Mouse (Mus musculus) kidney, adult 8-10 months (tissue): ENCODE results near the gene Iffo1.
A peak's percentile ranks its signal among the peaks of the same experiment; 100 is the strongest.

Experiments used
- DNase-seq, 2 experiments: peaks; one replicate each; pipeline ENCODE4 v3.0.0; 2022

Gene Iffo1

DNA sequence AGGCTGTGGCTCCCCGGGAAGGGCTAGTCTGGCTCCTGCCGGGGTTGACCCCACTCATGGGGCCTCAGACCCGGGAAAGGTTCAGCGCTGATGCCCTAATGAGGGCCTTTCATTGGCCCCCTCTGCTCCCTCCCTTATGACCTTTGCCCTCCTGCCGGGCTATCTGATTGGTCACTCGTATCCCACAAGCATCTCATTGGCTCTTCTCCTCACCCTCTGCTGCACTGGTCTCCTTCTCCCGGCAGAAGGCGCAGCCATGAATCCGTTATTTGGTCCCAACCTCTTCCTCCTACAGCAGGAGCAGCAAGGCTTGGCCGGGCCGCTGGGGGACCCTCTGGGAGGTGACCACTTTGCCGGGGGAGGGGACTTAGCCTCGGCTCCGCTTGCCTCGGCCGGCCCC is at the start of gene Iffo1:
Gene Iffo1, plus strand, starts transcription at position 241 of the 400 bp plus-strand sequence.
- peak; percentile 93 to 94 for DNase-seq

DNA sequence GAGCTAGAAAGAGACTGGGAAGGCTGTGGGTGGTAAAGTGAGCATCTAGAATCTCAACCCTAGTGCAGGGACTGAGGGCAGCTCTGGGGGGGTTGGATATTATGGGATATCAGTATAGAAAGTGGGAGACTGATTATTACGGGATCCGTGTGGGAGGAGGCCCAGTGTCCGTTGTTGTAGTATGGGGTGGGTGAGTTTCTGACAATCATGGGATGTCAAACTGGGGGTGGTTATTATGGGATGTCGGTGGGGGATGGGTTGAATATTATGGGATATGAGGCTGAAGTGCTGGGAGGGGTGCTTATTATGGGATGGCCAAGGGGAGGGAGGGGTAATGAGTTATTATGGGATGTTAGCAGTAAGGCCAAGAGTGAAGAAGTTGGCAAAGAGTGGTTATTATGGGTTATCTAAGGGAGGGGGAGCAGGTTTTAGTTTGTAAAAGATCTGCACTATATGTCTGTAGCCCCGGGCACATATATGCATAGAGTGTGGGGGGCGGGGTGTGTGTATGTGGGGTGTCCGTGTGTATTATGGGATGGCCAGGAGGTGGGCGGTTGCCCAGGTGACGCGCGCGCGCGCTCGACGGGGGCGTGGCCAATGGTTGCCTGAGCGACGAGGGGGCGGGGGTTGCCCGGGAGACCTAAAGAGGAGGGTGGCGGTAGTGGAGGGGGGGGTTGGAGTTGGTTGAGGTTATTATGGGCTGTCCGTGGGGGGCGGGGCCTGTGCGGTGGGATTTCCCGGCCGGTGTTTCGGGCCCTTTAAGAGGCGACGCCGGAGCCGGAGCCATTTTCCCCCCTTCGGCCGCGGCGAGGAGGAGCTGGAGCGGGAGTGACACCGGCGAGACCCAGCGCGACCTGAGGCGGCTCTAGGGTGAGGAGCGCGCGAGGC is 49.4 kb upstream of the Iffo1 start, which contains the start of gene Chd4:
Gene Chd4, plus strand, starts transcription at position 591 of the 888 bp plus-strand sequence.
- DNase-seq = peak; percentile 93 to 95

DNA sequence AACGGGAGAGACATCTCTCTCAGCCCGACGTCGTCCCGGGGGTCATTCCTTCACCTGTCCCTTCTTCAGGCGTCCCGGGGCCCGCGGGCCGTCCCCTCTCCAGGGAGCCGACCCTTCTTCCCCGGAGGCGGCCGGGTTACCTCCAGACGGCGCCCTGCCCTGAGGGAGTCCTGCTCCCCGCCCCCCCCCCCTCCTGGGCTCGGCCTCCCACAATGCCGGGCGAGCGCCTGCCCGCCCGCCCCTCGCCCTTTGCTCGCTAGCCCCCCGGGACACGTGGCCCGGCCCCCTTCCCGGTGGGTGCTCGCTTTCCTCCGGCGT is 48.8 kb upstream of the Iffo1 start:
- no peak for DNase-seq

DNA sequence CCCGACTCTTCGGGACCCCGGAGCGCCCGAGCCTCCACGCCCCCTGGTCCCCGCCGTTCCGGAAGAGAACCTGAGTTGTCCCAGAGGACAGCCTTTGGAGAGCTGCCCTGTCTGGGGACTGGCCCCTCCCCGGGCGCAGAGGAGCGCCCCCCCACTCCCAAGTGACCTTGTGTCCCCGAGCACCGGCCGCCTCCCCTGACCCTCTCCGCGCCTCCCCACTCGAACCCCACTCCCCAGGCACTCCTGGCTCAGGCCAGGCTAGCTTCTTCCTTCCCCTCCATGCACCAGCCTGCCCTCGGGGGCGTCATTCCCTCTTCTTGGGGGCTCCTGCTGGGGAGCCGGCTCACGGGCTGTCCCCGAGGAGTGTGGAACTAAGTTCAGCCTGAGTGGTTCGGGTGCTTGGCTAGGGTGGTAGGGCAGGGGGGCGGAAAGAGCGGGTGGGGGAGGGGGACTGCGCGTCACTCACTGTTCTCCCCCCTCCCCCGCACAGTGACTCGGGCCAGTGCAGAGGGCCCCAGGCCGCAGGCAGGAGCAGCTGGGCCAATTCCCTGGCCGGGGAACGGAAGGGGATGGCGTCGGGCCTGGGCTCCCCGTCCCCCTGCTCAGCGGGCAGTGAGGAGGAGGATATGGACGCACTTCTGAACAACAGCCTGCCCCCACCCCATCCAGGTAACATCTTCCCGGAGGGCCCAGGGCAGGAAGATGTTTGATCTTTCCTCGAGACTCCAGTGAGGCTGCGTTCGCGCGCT is 48.3 kb upstream of the Iffo1 start:
- DNase-seq = peak in 1 of 2 experiments; percentile 69

DNA sequence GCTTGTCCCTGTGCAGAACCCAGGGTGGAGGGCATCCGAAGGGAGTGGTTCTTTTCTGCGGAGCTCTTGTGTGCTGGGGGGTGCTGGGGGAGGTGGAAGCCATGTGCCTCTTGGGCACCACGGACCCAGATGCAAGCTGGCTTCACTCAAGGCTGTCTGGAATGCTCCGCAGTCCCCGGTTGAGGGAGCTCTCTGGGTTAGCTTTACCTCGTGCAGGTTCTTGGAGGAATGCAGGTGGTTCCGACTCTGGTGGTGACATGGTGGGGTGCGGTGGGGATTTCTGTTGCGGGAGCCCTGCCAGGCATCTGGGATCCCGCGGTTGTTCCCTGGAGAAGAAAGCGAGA is 47.7 kb upstream of the Iffo1 start:
- DNase-seq = no peak

DNA sequence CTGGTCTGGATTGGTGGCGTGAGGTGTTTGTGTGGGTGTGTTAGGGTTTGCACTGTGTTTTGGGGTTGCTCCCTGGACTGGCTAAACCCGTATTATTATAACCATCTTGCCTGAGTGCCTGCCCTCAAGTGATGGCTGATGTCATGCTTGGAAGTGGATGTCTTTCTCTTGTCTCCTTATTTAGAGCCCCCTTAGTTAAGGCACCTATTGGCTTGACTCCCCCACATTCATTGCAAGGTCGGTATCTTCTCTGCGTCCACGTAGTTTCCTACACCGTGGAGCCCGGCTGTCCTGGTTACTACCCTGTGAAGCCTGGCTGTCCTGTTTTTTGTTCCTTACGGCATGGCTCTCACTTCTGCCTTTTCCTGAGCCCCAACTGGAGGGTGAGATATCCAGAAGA is 47.1 kb upstream of the Iffo1 start:
- no peak for DNase-seq

DNA sequence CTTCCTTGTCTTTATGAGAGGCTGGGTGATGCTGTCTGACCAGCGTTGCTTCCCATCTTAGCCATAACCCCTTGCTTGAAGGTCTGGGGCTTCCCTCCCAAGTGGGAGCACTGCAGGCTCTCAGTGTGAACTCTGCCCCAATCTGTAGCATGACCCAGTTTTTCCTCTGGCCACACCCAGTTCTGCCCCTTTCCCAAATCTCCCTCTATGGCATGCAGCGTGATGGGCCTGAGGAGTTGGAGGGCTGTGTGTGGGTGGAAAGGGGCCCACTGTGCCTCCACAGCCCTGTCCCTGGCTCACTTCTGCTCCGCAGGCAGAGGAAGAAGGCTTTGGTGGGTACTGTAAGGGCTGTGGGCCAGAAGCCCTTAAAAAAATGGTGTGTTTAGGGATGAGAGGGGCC is 46.5 kb upstream of the Iffo1 start:
- DNase-seq = no peak

DNA sequence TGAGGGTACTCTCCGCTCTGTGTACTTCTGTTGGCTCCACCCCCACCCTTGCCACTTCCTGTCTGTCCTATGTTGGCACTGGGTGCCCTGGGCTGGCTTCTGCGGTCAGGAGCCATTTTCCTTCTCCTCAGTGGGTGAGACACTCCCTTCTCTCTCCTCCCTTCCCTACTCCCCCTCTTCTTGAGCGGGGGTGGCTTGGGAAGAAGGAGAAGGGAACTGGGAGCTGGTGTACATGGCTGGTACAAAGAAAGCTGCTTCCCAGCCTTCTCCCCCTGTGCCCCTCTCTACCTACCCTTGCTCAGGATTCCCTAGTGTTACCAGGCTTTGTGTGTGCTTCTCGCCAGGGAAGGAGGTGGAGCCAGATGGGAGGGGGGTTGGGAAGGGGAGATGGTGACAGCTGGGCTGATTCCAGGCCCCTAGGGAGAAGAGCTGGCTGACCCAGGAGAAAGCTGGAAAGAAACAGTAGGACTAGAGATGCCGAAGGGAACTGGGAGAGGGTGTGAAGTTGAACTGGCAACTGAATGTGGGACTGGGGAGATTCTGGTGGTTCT is 45.5 kb upstream of the Iffo1 start:
- DNase-seq = no peak

DNA sequence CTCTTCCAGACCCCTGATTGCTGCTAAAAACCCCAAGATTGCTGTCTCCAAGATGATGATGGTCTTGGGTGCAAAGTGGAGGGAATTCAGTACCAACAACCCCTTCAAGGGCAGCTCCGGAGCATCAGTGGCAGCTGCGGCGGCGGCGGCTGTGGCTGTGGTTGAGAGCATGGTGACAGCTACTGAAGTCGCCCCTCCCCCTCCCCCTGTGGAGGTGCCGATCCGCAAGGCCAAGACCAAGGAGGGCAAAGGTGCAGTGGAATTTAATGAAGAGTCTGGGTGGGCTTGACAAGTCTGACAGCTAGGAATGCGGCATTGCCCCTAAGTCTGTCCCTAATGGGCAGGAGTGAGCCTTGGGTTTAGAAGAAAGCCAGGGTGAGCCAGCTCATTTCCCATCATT is 43.6 kb upstream of the Iffo1 start:
- no peak for DNase-seq

DNA sequence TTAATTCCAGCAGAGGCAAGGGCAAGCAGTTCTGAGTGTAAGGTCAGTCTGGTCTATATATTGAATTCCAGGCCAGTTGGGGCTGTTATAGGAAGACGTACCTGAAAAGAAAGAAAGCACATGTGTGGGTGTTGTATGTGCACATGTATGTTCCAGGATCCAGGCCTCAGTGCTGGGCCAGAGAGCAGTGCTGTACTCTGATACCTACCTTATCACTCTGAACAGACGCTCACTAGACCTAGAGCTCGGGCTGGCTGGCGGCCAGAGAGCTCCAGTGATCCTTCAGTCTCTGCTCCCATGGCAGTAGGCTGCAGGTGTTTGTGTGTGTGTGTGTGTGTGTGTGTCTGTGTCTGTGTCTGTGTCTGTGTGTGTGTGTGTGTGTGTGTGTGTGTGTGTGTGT is 40.8 kb upstream of the Iffo1 start:
- DNase-seq = no peak

DNA sequence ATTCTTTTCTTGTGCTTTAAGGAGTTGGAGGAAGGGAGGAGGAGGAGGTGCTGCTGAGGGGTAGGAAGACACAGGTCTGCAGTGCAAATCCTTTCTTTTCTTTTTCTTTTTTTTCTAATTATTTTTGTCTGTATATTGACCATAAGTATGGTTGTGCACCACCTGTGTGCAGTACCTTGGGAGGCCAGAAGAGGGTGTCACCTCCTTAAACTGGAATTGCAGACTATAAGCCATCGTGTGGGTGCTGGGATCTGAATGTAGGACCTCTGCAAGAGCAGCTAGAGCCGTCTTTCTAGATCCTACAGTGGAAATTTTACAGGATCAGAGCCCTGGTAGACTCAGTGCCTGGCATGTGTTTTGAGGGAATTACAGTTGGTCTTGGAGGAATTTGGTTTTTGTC is 37.3 kb upstream of the Iffo1 start:
- no peak for DNase-seq

DNA sequence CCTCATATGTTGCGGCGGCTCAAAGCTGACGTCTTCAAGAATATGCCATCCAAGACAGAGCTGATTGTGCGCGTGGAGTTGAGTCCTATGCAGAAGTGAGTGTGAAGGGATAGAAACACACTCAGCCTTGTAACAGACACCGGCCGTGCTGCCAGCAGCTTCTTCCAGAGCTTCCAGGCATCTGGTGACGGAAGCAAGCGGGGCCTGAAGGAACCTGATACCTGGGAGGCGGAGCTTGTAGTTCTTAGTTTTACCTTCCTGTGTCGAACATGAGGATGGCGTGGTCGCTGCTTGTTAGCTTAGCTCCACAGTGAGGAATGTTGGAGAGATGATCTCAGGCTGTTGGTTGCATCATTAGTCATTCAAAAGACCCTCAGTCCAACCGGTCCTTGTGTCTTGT is 35.7 kb upstream of the Iffo1 start:
- DNase-seq = no peak

DNA sequence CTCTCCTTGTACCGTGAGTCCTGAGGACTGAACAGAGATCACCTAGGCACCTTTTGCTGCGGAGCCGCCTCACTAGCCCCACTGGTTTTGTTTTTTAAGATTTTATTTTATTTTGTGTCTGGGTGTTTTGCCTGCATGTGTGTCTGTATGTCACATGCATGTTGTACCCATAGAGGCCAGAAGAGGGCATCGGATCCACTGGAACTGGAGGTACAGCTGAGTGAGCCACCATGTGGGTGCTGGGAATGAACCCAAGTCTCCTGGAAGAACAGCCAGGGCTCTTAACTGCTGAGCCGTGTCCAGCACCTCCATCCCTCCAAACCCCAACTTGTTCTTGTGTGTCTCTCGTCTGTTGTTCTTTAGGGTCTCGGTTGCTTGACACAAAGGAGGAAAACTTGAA is 34.1 kb upstream of the Iffo1 start:
- DNase-seq = peak in 1 of 2 experiments; percentile 65

DNA sequence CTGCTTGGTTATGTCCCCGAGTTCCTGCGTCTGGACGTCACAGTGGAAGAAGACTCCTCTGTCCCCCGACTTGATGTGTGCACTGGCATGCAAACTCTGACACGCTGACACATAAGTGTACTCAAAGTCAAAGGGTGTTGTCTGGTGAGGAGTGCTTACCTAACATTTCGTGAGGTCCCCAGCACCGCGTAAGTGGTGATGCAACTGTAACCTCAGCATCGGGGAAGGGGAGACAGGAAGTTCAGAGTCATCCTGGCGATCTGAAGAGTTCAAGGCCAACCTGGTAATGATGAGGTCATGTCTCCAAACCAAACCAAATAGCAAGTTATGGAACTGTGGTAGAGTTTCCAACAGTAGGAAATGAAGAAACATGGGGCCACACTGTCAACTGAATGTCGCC is 32.5 kb upstream of the Iffo1 start:
- no peak for DNase-seq

DNA sequence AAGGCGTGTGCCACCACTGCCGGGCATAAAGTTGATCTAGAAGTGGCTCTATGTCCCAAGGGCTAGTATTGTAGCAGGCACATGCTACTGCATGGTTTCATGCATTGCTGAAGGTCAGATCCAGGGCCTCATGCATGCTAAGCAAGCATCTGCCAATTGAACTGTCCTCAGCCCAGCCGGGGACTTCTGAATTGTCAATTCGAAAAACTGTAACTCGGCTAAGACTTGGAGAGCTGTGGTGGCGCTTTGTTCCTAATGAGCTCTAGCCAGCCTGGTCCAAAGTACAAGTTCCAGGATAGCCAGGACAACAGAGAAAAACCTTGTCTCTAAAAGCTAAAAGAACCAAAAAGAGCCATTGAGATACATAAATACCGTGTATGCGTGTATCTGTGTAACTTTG is 25.7 kb upstream of the Iffo1 start:
- peak; percentile 45 to 52 for DNase-seq

DNA sequence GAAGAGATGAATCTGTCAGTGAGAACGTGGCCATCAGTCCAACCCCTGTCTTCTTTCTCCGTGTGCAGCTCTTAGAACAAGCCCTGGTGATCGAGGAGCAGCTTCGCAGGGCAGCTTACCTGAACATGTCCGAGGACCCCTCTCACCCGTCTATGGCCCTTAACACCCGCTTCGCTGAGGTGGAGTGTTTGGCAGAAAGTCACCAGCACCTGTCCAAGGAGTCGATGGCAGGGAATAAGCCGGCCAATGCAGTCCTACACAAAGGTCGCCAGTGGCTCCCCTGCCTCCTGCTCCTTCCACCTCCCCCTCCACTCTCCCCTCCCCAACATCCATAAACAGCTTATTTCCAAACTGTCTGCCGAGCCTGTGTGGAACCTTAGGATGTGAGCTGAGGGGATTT is 16.3 kb upstream of the Iffo1 start:
- no peak for DNase-seq

DNA sequence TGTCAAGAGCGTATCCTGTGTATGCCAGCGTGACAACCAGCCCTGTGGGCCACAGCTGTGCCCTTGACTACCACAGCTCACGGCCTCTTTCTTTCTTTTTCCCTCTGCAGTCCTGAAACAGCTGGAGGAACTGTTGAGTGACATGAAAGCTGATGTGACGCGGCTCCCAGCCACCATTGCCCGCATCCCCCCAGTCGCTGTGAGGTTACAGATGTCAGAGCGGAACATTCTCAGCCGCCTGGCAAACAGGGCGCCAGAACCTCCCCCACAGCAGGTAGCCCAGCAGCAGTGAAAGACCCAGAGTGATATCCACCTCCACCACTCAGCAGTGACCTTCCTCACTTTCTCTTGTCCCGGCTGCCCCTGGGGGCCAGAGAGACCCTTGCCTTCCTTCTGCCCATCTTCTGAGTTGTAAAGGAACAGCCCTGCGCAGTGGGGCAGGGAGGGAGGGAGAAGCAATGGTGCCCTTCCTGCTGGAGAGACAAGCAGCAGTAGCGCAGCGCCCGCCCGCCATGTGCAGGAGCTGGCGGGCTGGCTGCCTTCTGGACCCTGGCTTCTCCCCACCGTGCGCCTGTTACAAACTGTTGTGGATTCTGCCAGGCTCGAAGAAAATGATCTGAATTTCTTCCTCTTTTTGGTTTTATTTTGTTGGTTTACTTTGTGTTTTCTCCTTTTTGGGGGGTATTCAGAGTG is 15.2 kb upstream of the Iffo1 start:
- DNase-seq = no peak

DNA sequence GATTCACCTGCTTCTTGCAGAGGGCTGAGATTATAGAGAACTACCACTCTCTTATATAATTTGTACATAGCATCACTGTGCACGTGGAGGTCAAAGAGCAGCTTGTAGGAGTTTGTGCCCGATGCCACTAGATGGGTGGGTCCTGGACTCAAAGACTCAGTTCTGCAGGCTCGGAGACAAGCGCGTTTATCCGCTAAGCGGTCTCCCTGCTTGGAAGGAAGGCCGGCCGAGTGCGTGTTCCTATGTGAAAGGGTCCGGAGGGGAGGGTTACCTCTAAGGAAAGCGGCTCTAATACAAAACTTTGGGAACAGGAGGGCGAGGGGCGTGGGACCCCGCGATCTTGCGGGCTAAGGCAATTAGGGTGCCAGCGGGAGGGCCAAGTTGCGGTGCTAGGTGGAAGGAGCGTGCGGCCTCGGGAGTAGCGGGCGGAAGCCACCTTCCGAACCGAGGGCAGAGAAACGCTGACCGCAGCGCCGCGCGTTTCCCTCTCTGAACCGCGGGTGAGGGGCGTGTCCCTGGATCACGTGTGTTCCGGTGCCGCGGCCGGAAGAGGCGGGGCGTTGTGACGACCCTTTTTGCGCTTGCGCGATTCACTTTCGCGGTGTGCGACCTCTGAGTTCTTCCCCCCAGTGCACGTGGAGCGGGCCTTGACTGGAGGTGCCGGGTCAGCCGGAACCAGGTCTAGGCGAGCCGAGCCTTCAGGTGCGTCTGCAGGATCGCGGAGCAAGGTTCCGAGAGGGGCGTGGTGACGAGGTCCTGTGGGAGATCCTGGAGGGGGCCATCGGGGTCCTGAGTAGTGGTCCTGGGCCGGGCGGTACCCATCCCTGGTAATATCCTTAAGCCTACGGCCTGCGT is 13.5 kb upstream of the Iffo1 start, which contains the start of gene Nop2:
Gene Nop2, plus strand, starts transcription at position 608 of the 855 bp plus-strand sequence.
- DNase-seq = peak; percentile 88 to 89

DNA sequence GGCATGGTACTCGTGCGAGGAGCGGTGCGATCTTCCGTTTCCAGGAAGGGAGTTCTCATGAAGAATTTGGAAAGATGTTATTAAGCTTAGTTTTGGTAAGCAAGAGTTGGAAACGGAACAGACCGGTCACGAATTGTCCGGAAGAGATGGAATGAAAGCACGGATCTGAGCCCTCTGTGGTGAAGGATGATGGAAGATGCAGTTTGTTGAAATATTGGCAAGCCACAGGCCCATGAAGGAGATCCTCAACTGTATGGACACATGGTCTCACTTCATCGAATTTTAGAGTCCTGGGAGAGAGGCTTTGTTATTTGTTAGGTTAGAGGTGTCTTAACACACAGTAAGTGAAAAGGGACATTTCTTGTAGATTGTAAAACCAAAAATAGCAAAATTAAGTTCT is 12.6 kb upstream of the Iffo1 start:
- DNase-seq = no peak

DNA sequence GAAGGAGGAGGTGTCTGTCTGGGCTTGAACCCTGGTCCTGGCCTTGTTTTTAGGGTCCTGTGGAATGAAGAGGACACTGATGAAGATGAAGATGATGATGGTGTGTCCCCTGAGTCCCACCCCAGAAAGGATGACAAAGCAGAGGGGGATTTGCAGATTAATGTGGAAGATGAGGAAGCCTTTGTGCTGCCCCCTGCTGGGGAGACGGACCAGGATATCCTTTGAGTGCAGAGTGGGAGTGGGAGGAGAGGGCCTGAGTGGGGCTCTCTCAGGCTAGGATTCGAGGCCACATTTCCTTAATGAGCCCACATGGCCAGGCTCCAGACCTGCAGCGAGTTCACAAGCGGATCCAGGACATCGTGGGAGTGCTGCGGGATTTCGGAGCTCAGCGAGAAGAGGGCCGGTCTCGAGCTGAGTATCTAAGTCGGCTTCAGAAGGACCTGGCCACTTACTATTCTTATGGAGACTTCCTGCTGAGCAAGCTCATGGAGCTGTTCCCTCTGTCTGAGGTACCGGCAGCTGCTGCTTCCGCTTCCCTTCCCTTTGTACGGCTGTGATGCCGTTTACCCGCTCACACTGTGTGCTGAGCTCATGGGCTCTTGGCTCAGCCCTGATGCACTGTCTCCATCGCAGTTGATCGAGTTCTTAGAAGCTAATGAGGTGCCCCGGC is 7.9 kb upstream of the Iffo1 start:
- peak in 1 of 2 experiments; percentile 44 for DNase-seq

DNA sequence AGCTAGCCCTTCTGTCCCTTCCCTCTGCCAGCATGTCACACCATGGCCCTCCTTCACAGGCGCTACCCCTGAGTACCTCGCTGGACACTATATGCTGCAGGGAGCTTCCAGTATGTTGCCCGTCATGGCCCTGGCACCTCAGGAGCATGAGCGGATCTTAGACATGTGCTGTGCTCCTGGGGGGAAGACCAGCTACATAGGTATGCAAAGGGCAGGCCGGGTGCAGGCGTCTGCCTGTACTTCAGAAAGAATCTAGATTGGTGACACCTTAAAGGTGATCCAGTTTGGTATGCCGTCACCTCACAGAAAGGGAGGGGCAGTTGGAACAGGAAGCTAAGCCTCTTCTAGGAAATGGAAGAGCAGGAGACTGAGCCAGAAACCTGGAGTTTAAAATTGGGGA is 5.3 kb upstream of the Iffo1 start:
- DNase-seq = no peak

DNA sequence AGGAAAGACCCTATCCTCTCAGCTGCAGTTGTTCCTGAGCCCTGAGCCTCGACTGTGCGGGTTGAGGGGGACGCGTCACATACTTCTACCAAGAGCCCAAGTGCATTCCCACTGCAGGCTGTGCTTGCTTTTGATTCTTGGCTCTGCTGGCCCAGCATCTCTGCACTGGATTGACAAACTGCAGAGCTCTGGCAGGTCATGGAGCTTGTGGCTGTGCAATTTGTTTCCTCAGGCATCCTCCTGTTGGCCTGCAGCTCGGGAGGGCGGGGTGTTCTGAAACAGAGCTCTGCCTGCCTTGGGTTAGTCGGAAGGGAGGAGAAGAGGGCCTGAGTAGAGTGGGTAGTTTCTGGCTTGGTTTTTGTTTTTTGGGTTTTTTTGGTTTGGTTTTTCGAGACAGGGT is 2.6 kb upstream of the Iffo1 start:
- no peak for DNase-seq
